Mouse (Mus musculus) T-cell, adult 2 months (primary cell): ENCODE results near the gene Map2k4.

ENCODE experiments used
- DNase-seq: peaks from one replicate; pipeline ENCODE4 v3.0.0; 2022; ENCODE audit warnings: low spot score

Gene Map2k4

DNA sequence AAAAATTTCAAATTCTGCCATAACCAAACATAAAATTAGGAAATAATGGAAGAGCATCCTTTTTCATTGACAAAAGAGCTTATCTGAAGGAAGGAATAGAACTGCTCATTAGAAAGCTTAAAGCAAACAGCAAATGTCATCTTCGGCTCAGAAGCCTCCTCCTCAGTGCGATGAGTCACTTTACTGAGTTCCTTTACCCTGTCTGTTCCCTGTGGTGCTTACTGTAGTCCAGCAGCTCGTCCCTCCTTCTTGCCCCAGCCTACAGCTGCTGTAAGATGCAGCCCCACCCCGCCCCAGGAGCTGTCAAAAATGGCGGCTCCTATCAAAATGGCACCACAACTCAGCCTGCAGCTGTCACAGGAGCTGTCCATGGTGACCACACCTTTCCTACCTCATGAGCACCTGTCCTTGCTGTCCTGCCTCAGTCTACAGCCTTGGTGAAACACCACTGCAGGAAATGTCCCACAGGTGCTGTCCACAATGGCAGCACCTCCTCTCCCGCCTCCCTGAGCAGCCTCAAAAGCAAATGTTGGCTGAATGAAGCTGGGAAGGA, 75.3 kb downstream of the Map2k4 start:
- no peak for DNase-seq

- DNase-seq = no peak
These were observed 81.3 kb downstream of the Map2k4 start for GRCm38 (mm10) chr11:65706784-65707183.

DNA sequence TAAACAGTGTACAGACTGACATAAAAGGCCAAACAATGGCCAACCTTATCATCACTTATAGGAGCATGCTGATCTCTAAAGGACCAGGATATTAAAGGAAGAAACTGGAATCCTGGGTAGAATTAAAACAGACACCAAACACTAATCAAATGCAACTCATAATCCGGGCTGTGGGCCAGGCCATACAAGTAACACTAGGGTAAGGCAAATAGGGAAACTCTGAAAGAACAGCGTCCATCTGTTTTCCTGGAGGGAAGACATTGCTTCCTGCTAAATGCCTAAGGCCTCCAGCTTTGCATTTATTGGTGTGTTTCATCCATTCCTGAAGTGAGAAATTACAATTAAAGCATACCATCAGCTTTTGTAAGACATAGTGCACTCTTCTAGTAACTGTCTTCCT, 81.9 kb downstream of the Map2k4 start:
- no peak for DNase-seq

GRCm38 (mm10) chr11:65704861-65705260, 83.2 kb downstream of the Map2k4 start:
- no peak for DNase-seq

DNA sequence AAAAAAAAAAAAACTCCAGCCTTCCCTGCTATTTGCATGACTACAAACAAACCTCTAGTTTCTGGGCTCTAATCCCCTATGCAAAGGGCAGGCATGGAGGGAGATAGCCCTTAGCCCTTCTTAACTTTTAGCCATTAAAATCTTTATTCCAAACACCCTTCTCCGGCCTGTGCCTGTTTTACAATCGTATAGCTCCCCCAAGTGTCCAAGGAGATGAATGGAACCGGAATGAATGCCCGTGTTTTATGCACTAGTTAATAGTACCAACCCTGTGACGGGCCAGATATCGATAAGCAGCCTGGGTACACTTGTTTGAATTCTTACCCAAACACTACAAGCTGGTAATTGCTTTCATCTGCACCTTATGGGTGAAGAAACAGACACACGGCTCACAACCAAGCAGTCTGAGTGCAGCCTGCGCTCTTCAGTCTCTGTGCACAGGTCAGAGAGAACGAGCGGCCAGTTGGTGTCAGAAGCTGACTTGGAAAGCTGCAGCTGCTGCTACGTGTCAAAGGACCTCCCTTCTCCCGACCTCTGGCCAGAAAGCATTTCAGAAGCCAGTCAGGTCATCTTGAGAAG, 109.2 kb downstream of the Map2k4 start:
- DNase-seq = no peak

- no peak for DNase-seq
These were observed 120.6 kb downstream of the Map2k4 start for GRCm38 (mm10) chr11:65667348-65667969.

DNA sequence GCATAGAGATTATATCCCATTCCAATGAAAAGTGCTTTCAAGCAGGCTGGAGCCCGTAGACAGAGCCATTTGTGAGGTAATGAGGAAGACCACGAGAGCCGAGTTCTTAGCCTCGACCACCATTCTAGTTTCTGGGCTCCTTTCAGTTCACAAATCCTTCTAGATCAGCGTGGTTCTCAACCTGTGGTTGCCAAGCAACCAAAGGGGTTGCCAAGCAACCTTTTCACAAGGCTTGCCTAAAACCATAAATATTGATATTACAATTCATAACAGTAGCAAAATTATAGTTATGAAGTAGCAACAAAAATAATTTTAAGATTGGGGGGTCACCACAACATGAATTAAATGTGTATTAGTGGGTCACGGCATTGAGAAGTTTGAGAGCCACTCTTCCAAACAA, 123.2 kb downstream of the Map2k4 start:
- DNase-seq = no peak

DNA sequence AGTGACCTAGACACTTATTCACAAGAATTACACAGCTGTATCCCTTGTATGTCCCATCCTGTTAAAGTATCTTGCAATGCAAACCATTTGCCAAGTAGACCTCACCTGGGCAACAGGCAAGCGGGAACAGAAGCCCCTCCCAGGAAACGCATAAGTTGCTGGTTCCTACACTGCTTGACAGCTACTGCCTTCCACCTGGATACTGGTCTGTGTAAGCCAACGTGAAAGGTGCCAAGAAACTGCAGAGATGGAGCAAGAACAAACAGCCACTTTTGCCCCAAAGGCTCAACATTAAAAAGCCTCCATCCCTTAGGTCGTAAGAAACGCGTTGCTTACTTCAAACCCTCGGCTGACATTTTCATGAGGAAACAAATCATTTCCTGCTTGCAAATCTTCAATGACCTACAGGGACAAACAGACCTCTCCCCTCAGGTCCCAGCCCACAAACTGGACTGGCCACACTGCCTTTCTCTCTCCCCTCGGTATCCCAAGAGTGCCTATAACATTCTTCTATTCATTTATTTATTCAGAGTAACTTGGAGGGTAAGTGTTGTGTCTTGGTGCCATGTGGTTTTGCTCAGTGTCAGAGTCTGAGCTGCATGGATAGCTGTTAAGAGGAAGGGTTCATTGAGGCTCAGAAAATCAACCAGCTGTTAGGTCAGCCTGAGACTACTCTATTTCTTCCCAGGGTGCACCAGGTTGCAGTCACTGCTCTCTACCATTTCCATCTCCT, 126.1 kb downstream of the Map2k4 start:
- no peak for DNase-seq

- no peak for DNase-seq
These were observed 134.2 kb downstream of the Map2k4 start for GRCm38 (mm10) chr11:65653932-65654331.

GRCm38 (mm10) chr11:65651426-65651825, 136.7 kb downstream of the Map2k4 start:
- DNase-seq = no peak

DNA sequence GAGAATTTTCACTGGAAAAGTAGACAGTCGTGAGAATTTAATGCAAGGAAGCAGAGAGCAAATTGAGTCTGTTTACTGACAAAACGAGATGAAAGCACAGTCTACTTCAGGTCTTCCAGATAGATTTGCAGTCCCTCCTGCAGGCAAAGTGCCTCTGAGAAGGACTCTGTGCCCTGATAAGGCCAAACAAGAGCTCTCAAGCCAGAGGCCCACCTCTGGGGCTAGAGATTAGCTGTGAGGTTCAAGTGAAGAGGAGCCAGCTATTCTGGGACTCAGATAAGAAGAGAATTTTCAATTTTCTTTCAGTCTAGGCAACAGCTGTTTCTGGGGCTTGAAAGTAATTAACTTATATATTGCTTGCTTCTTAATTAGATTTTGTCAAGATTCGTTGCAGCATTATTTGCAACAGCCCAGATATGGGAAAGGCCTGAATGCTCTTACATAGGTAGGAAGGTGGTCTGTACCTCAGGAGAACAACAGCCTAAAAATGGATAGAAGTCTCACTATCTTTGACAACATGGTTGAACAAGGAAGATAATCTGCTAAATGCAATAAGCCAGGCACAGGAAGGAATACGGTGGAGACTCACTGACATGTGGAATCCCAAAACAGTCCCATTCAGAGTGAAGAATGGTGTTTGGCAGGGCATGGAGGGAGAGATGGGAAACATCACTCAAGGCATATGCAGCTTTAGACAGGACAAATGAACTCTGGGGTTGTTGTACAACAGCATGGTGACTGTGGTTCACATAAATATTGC, 138.0 kb downstream of the Map2k4 start:
- no peak for DNase-seq

GRCm38 (mm10) chr11:65649469-65649868, 138.6 kb downstream of the Map2k4 start:
- DNase-seq = no peak

DNA sequence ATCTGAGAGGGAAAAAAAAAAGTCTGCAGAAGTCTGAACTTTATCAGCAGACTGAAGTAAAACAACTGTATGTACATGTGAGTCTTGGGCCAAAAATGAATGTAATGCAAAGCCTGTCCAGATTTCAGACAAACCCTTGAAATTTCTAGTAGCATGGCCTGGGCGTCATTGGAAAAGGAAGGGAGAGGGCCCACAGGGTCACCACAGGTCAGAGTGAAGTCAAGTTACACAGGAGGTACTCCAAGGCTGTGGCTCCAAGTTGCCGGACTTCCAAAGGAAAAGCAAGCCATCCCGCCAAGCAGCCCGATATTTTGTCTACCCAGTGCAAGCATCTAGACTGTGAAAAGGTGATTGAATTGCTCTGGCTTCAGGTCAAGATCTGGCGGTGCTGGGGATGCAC, 141.8 kb downstream of the Map2k4 start:
- DNase-seq = no peak

DNA sequence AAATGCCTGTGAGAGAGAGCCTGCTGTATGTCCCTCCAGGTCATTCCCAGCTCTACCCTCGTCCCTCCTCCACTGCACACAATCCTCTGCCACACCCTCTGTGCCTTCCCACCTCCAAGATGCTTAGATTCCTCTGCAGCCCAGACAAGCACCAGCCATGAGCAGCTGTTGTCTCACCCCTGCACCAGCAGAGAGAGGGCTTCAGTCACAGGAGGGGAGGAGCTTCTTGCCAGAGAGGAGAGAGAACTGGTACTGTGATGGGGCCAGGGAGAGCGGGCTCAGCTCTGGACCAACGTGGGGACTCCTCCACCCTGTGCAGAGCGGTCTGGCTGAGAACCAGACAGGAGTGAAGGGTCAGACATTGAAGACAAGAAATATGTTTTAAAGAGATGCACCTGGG, 143.6 kb downstream of the Map2k4 start:
- no peak for DNase-seq

- no peak for DNase-seq
These were observed 147.8 kb downstream of the Map2k4 start for GRCm38 (mm10) chr11:65640261-65640660.
